Comparison of ENCODE assay signal across 8 mouse cellular contexts in the genomic region with DNA sequence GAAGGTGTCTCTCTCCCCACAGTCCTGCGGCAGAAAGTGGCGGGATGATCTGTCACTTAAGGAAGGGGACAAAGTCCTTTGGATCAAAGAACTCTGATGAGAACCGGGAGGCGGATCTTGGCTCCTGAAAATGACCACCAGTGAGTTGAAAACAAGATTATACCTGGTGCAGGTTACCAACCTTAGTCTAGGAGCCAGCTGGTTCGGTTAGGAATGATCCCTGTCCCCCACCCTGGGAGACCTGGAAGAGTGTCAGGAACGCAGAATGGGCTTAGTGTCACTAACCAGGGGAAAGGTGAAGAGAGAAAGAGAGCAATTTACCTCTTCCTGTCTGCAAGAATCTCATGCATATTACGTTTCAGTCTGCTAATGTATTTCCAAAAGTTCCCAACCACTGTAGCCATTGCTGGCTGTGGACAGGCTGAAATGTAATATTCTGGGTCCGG. TPM values are rescaled to one million over a fixed set of nuclear protein-coding genes. Genes with fewer than 3 reads are reported as not detected.
DNase-seq lines count a peak whose midpoint lies in the region; ATAC-seq and TF ChIP-seq lines count a peak whose summit lies in the region.

A gene (minus strand): TSS at position 396 of the 446 bp plus-strand sequence.

- TF ChIP-seq CTCF in lung, postnatal 0 days (IDR thresholded peaks at IDR 0.05): no peak

- no peak for TF ChIP-seq EP300 in lung, postnatal 0 days (IDR thresholded peaks at IDR 0.05)

- WGBS in lung, postnatal 0 days: 3% methylated on average over 8 of the region's 8 CpGs
- under 1% methylated on average over 8 of the region's 8 CpGs for WGBS in kidney, embryonic 16.5 days
- 8% methylated on average over 8 of the region's 8 CpGs for WGBS in macrophage (ENCODE audit: missing documents)

- H3K79me2 ChIP-seq in macrophage (ENCODE audit: inconsistent target): peaks cover 43% of the 10 kb centered on the region

- peaks cover 5% of the 10 kb centered on the region; the same call in 1 of the 2 replicates for H3K4me1 ChIP-seq in lung, postnatal 0 days (ENCODE audit: insufficient read depth, low read depth, low read length)
- peaks cover 15% of the 10 kb centered on the region for H3K4me1 ChIP-seq in kidney, embryonic 16.5 days (ENCODE audit: insufficient read depth, low read length)

- no peaks in the 10 kb centered on the region for H3K9me3 ChIP-seq in lung, postnatal 0 days (ENCODE audit: low read length)
- H3K9me3 ChIP-seq in kidney, embryonic 16.5 days (ENCODE audit: low read length): no peaks in the 10 kb centered on the region

- peak within 1 kb of the TSS; percentile 92 for H3K4me3 ChIP-seq in lung, postnatal 0 days (ENCODE audit: low read depth, low read length)
- peak within 1 kb of the TSS; percentile 99 for H3K4me3 ChIP-seq in kidney, embryonic 16.5 days (ENCODE audit: low read length)
- peak within 1 kb of the TSS; percentile 69 for H3K4me3 ChIP-seq in macrophage (ENCODE audit: inconsistent target)

- peak within 1 kb of the TSS; percentile 93 for H3K9ac ChIP-seq in lung, postnatal 0 days (replicated peaks; ENCODE audit: low read depth)
- H3K9ac ChIP-seq in kidney, embryonic 16.5 days (replicated peaks; ENCODE audit: low read length): peak within 1 kb of the TSS; percentile 96

- no peaks in the 10 kb centered on the region for H3K27me3 ChIP-seq in lung, postnatal 0 days (replicated peaks; ENCODE audit: insufficient read depth, low read length)
- no peaks in the 10 kb centered on the region for H3K27me3 ChIP-seq in kidney, embryonic 16.5 days (ENCODE audit: insufficient read depth, low read length)

- H3K4me2 ChIP-seq in lung, postnatal 0 days (replicated peaks; ENCODE audit: low read depth, low read length): peak within 1 kb of the TSS; percentile 87
- peak within 1 kb of the TSS; percentile 93 for H3K4me2 ChIP-seq in kidney, embryonic 16.5 days (replicated peaks; ENCODE audit: low read depth, low read length)

- no peaks in the 10 kb centered on the region for H3K36me3 ChIP-seq in lung, postnatal 0 days (ENCODE audit: insufficient read depth, low read length)
- no peaks in the 10 kb centered on the region for H3K36me3 ChIP-seq in kidney, embryonic 16.5 days (ENCODE audit: insufficient read depth, low read length)
- H3K36me3 ChIP-seq in macrophage (ENCODE audit: inconsistent target): no peaks in the 10 kb centered on the region

- peak within 1 kb of the TSS; percentile 88 for H3K27ac ChIP-seq in lung, postnatal 0 days (ENCODE audit: low read length)
- H3K27ac ChIP-seq in kidney, embryonic 16.5 days (ENCODE audit: low read length): peak within 1 kb of the TSS; percentile 88
- 0 out of 2 replicates have a peak within 1 kb of the TSS, but pooled peaks have one; percentile 15 for H3K27ac ChIP-seq in macrophage

- peak; percentile 9 for ATAC-seq in lung, postnatal 0 days
- ATAC-seq in granulocyte monocyte progenitor cell, adult 5-6 weeks (replicated peaks; ENCODE audit: poor library complexity, severe bottlenecking): no peak
- peak; percentile 55 for ATAC-seq in kidney, embryonic 16.5 days (ENCODE audit: low FRiP score, low TSS enrichment)

- no peak for DNase-seq in lung, postnatal 0 days (ENCODE audit: low spot score)
- no peak for DNase-seq in lung, postnatal 14 days
- DNase-seq in adrenal gland, postnatal 4 days (ENCODE audit: low spot score in 2 of 2): no peak
- DNase-seq in urinary bladder, postnatal 36 days (ENCODE audit: low spot score in 2 of 2): no peak
- DNase-seq in T-cell, adult 2 months (ENCODE audit: low spot score): no peak

RNA-seq across cellular contexts. Expression of the gene that starts here (rescaled TPM):
- 10.0 TPM in 2 replicates for polyA plus RNA-seq in lung, postnatal 0 days (2015; fragmentation: Nextera tagmentation; extraction: Ambion mirVana)
- total RNA-seq in adrenal gland, postnatal 4 days (2021): 10 to 100 TPM; 30.9 to 32.5 TPM
- 30.0 and 33.6 TPM in 2 replicates for total RNA-seq in granulocyte monocyte progenitor cell, adult 5-6 weeks (2014; fragmentation: Nextera tagmentation)
- total RNA-seq in granulocyte monocyte progenitor cell, adult 5-6 weeks (2017): 59.4 and 68.3 TPM in 2 replicates
- 18.2 and 18.4 TPM in 2 replicates for polyA plus RNA-seq in kidney, embryonic 16.5 days (2015; fragmentation: Nextera tagmentation; extraction: Ambion mirVana)
- total RNA-seq in macrophage (2018; cell fraction: chromatin; rRNA removed): 10 to 100 TPM; 29.2 to 90.7 (median 61.6) TPM
- 10 to 100 TPM; 19.2 to 35.4 (median 26.4) TPM for total RNA-seq in macrophage (2018; cell fraction: cytosol; rRNA removed)
- total RNA-seq in macrophage (2018; cell fraction: nucleus; rRNA removed): 10 to 100 TPM; 30.9 to 81.9 (median 49.6) TPM
- polyA plus RNA-seq in macrophage (2018): 17.7 to 27.8 TPM (median 21.7 TPM) in 3 replicates

Comparison
In these comparisons a context has a peak if more than half of its experiments do, and no peak if none do; other contexts are left out.
1. H3K27ac ChIP-seq: peak in every context shown above with its lines; median percentile 88 in lung, postnatal 0 days; 88 in kidney, embryonic 16.5 days; 15 in macrophage.